Mouse (Mus musculus): ENCODE results near the gene Gatad2b.
A peak's percentile ranks its signal among the peaks of the same experiment; 100 is the strongest.
"Not testable (repeated sequence)": the region's sequence is repeated elsewhere in the genome, so short reads cannot be mapped to it uniquely, and the experiment has no call there.

Gene Gatad2b

GRCm38 (mm10) chr3:90309589-90309988 is 16.6 kb downstream of the Gatad2b start:
- no peak for DNase-seq (ENCODE audit: low read depth, low spot score)

- no peak for DNase-seq (ENCODE audit: low read depth, low spot score)
These were observed 20.4 kb downstream of the Gatad2b start for GRCm38 (mm10) chr3:90313367-90313766.

GRCm38 (mm10) chr3:90314241-90314640 is 21.3 kb downstream of the Gatad2b start:
- DNase-seq (ENCODE audit: low read depth, low spot score) = no peak

- no peak for DNase-seq (ENCODE audit: low read depth, low spot score)
These were observed 29.3 kb downstream of the Gatad2b start for GRCm38 (mm10) chr3:90322289-90322688.

- peak; percentile 57 for DNase-seq (ENCODE audit: low read depth, low spot score)
These were observed 30.1 kb downstream of the Gatad2b start for GRCm38 (mm10) chr3:90323119-90323518.

GRCm38 (mm10) chr3:90332485-90332884 is 39.5 kb downstream of the Gatad2b start:
- DNase-seq (ENCODE audit: low read depth, low spot score) = no peak

- DNase-seq (ENCODE audit: low read depth, low spot score) = no peak
These were observed 42.5 kb downstream of the Gatad2b start for GRCm38 (mm10) chr3:90335517-90335916.

- no peak for DNase-seq (ENCODE audit: low read depth, low spot score)
These were observed 45.2 kb downstream of the Gatad2b start for GRCm38 (mm10) chr3:90338190-90338589.

- DNase-seq (ENCODE audit: low read depth, low spot score) = no peak
These were observed 47.2 kb downstream of the Gatad2b start for GRCm38 (mm10) chr3:90340177-90340576.

- not testable (repeated sequence) for DNase-seq (ENCODE audit: low read depth, low spot score)
These were observed 49.9 kb downstream of the Gatad2b start for GRCm38 (mm10) chr3:90342853-90343252.

GRCm38 (mm10) chr3:90347847-90348246 is 54.9 kb downstream of the Gatad2b start:
- no peak for DNase-seq (ENCODE audit: low read depth, low spot score)

- no peak for DNase-seq (ENCODE audit: low read depth, low spot score)
These were observed 65.0 kb downstream of the Gatad2b start for GRCm38 (mm10) chr3:90357959-90358358.

GRCm38 (mm10) chr3:90359230-90359629 is 66.3 kb downstream of the Gatad2b start:
- no peak for DNase-seq (ENCODE audit: low read depth, low spot score)

GRCm38 (mm10) chr3:90361476-90361875 is 68.5 kb downstream of the Gatad2b start:
- DNase-seq (ENCODE audit: low read depth, low spot score) = no peak

GRCm38 (mm10) chr3:90362346-90362745 is 69.4 kb downstream of the Gatad2b start:
- DNase-seq (ENCODE audit: low read depth, low spot score) = no peak

GRCm38 (mm10) chr3:90367001-90367632 is 74.1 kb downstream of the Gatad2b start:
- DNase-seq (ENCODE audit: low read depth, low spot score) = no peak

GRCm38 (mm10) chr3:90369041-90369440 is 76.1 kb downstream of the Gatad2b start:
- peak; percentile 74 for DNase-seq (ENCODE audit: low read depth, low spot score)

- DNase-seq (ENCODE audit: low read depth, low spot score) = no peak
These were observed 78.9 kb downstream of the Gatad2b start for GRCm38 (mm10) chr3:90371857-90372256.

- DNase-seq (ENCODE audit: low read depth, low spot score) = no peak
These were observed 79.8 kb downstream of the Gatad2b start for GRCm38 (mm10) chr3:90372817-90373216.

- peak; percentile 66 for DNase-seq (ENCODE audit: low read depth, low spot score)
These were observed 80.6 kb downstream of the Gatad2b start for GRCm38 (mm10) chr3:90373432-90374028.

- DNase-seq (ENCODE audit: low read depth, low spot score) = no peak
These were observed 81.4 kb downstream of the Gatad2b start for GRCm38 (mm10) chr3:90374368-90374767.

GRCm38 (mm10) chr3:90375562-90376246 is 82.7 kb downstream of the Gatad2b start:
- no peak for DNase-seq (ENCODE audit: low read depth, low spot score)

- DNase-seq (ENCODE audit: low read depth, low spot score) = no peak
These were observed 83.2 kb downstream of the Gatad2b start for GRCm38 (mm10) chr3:90376247-90376585.

Data from telencephalon, adult 2 months (tissue).